ENCODE assay signal across 27 mouse cellular contexts in genomic region chr2:58669114-58669513, GRCm38 (mm10).
A peak's percentile ranks its signal among the peaks of the same experiment; 100 is the strongest.
DNase-seq lines count a peak whose midpoint lies in the region; ATAC-seq and TF ChIP-seq lines count a peak whose summit lies in the region.
"Had no signal": no experiment of that assay in that cellular context is flagged by ENCODE, and none has a peak within 500 bp of the region (broad histone marks: within the 10 kb centered on the region; RNA-seq: fewer than 3 reads in every experiment).

No protein-coding gene starts in this region.

- TF ChIP-seq POLR2A in olfactory bulb, adult 2 months (IDR thresholded peaks at IDR 0.05; ENCODE audit: insufficient read depth, low read depth, low read length) = no peak

- H3K4me2 ChIP-seq in embryonic facial prominence, embryonic 13.5 days = no peak overlapping the region
- H3K4me2 ChIP-seq in hindbrain, embryonic 16.5 days (ENCODE audit: low read length) = no peak overlapping the region
- H3K4me2 ChIP-seq in hindbrain, embryonic 11.5 days (replicated peaks; ENCODE audit: low read depth, low read length) = no peak overlapping the region
- no peak overlapping the region for H3K4me2 ChIP-seq in embryonic facial prominence, embryonic 14.5 days (ENCODE audit: low read depth, low read length)
- H3K4me2 ChIP-seq: kidney, embryonic 15.5 days; limb, embryonic 13.5 days; liver, embryonic 12.5 days; midbrain, embryonic 11.5 days; neural tube, embryonic 12.5 days; stomach, embryonic 15.5 days had no signal

- no peak for DNase-seq in embryonic facial prominence, embryonic 10.5 days (ENCODE audit: low spot score)
- no peak for DNase-seq in hindbrain, embryonic 11.5 days (ENCODE audit: low spot score)
- DNase-seq in embryonic facial prominence, embryonic 14.5 days (ENCODE audit: low spot score) = peak; percentile 65
- DNase-seq in thymus, adult 18-20 months = no peak
- DNase-seq: adrenal gland, postnatal 36 days; cerebellum, adult 2 months; cerebellum, postnatal 14 days; gastrocnemius, postnatal 10 days; kidney, adult 11 months; kidney, postnatal 25 days; liver, postnatal 0 days; lung, postnatal 36 days; right cerebral cortex, postnatal 25 days; thymus, postnatal 25 days had no signal

- peaks cover 4% of the 10 kb centered on the region; the same call in 1 of the 2 replicates for H3K27me3 ChIP-seq in embryonic facial prominence, embryonic 13.5 days
- H3K27me3 ChIP-seq in embryonic facial prominence, embryonic 10.5 days (replicated peaks; ENCODE audit: low read depth, poor library complexity, severe bottlenecking) = no peaks in the 10 kb centered on the region
- H3K27me3 ChIP-seq in hindbrain, embryonic 16.5 days (replicated peaks; ENCODE audit: control insufficient read depth, insufficient read depth, low read length) = no peaks in the 10 kb centered on the region
- no peaks in the 10 kb centered on the region for H3K27me3 ChIP-seq in hindbrain, embryonic 11.5 days (ENCODE audit: control insufficient read depth, insufficient read depth, low read length)
- no peaks in the 10 kb centered on the region for H3K27me3 ChIP-seq in embryonic facial prominence, embryonic 14.5 days (replicated peaks; ENCODE audit: control insufficient read depth, insufficient read depth, low read length)
- H3K27me3 ChIP-seq: kidney, embryonic 15.5 days; limb, embryonic 13.5 days; liver, embryonic 12.5 days; neural tube, embryonic 12.5 days; stomach, embryonic 15.5 days had no signal

- H3K9ac ChIP-seq in embryonic facial prominence, embryonic 13.5 days = no peak overlapping the region
- H3K9ac ChIP-seq in hindbrain, embryonic 16.5 days (ENCODE audit: low read depth, low read length) = no peak overlapping the region
- H3K9ac ChIP-seq in hindbrain, embryonic 11.5 days (ENCODE audit: low read depth, low read length) = no peak overlapping the region
- H3K9ac ChIP-seq in embryonic facial prominence, embryonic 14.5 days (ENCODE audit: low read depth, low read length) = no peak overlapping the region
- H3K9ac ChIP-seq: kidney, embryonic 15.5 days; limb, embryonic 13.5 days; liver, embryonic 12.5 days; liver, postnatal 0 days; neural tube, embryonic 12.5 days; stomach, embryonic 15.5 days had no signal

- H3K4me1 ChIP-seq in embryonic facial prominence, embryonic 13.5 days = peaks cover 11% of the 10 kb centered on the region; the same call in 1 of the 2 replicates
- H3K4me1 ChIP-seq in embryonic facial prominence, embryonic 10.5 days = no peaks in the 10 kb centered on the region
- no peaks in the 10 kb centered on the region for H3K4me1 ChIP-seq in hindbrain, embryonic 16.5 days (ENCODE audit: control insufficient read depth, insufficient read depth, low read depth, low read length)
- no peaks in the 10 kb centered on the region for H3K4me1 ChIP-seq in hindbrain, embryonic 11.5 days (replicated peaks; ENCODE audit: control insufficient read depth, insufficient read depth, low read length)
- H3K4me1 ChIP-seq in embryonic facial prominence, embryonic 14.5 days (ENCODE audit: control insufficient read depth, insufficient read depth, low read length) = no peaks in the 10 kb centered on the region
- H3K4me1 ChIP-seq in olfactory bulb, adult 2 months (ENCODE audit: control insufficient read depth, insufficient read depth, low read length) = peaks cover 7% of the 10 kb centered on the region
- H3K4me1 ChIP-seq: forebrain, embryonic 10.5 days; kidney, embryonic 15.5 days; limb, embryonic 13.5 days; liver, embryonic 12.5 days; neural tube, embryonic 12.5 days; stomach, embryonic 15.5 days had no signal

- H3K36me3 ChIP-seq in embryonic facial prominence, embryonic 13.5 days = no peaks in the 10 kb centered on the region
- H3K36me3 ChIP-seq in embryonic facial prominence, embryonic 10.5 days (replicated peaks) = no peaks in the 10 kb centered on the region
- no peaks in the 10 kb centered on the region for H3K36me3 ChIP-seq in hindbrain, embryonic 16.5 days (ENCODE audit: control insufficient read depth, insufficient read depth, low read length)
- no peaks in the 10 kb centered on the region for H3K36me3 ChIP-seq in hindbrain, embryonic 11.5 days (ENCODE audit: control insufficient read depth, insufficient read depth, low read length)
- H3K36me3 ChIP-seq in embryonic facial prominence, embryonic 14.5 days (ENCODE audit: control insufficient read depth, insufficient read depth, low read length) = no peaks in the 10 kb centered on the region
- H3K36me3 ChIP-seq: forebrain, embryonic 10.5 days; kidney, embryonic 15.5 days; limb, embryonic 13.5 days; liver, embryonic 12.5 days; neural tube, embryonic 12.5 days; stomach, embryonic 15.5 days had no signal

- WGBS in embryonic facial prominence, embryonic 13.5 days = 49% methylated on average over 3 of the region's 3 CpGs
- WGBS in embryonic facial prominence, embryonic 10.5 days = 89% methylated on average over 3 of the region's 3 CpGs
- WGBS in hindbrain, embryonic 16.5 days = 79% methylated on average over 3 of the region's 3 CpGs
- WGBS in hindbrain, embryonic 11.5 days = 93% methylated on average over 3 of the region's 3 CpGs
- 63% methylated on average over 3 of the region's 3 CpGs for WGBS in embryonic facial prominence, embryonic 14.5 days
- 36% methylated on average over 3 of the region's 3 CpGs for WGBS in olfactory bulb, adult 2 months

- peaks cover 8% of the 10 kb centered on the region for H3K9me3 ChIP-seq in embryonic facial prominence, embryonic 13.5 days
- H3K9me3 ChIP-seq in embryonic facial prominence, embryonic 10.5 days = peaks cover 8% of the 10 kb centered on the region; the same call in 1 of the 2 replicates
- H3K9me3 ChIP-seq in hindbrain, embryonic 16.5 days (ENCODE audit: control insufficient read depth, low read length) = peaks cover 7% of the 10 kb centered on the region
- H3K9me3 ChIP-seq in hindbrain, embryonic 11.5 days (ENCODE audit: control insufficient read depth, low read length) = no peaks in the 10 kb centered on the region
- peaks cover 17% of the 10 kb centered on the region for H3K9me3 ChIP-seq in embryonic facial prominence, embryonic 14.5 days (ENCODE audit: control insufficient read depth, low read length)
- H3K9me3 ChIP-seq: stomach, embryonic 15.5 days had no signal

- peak; percentile 44; the same call in 1 of the 2 replicates for ATAC-seq in embryonic facial prominence, embryonic 13.5 days (ENCODE audit: insufficient number of reproducible peaks, insufficient read depth, low FRiP score, low TSS enrichment, low read depth)
- ATAC-seq in hindbrain, embryonic 16.5 days = peak; percentile 34; the same call in 1 of the 2 replicates
- ATAC-seq in hindbrain, embryonic 11.5 days (ENCODE audit: low FRiP score) = no peak
- peak; percentile 30; the same call in 1 of the 2 replicates for ATAC-seq in embryonic facial prominence, embryonic 14.5 days (ENCODE audit: low read depth)
- ATAC-seq: forebrain, embryonic 16.5 days; liver, embryonic 12.5 days; liver, postnatal 0 days; midbrain, embryonic 16.5 days had no signal

- H3K27ac ChIP-seq in embryonic facial prominence, embryonic 13.5 days = no peak overlapping the region
- no peak overlapping the region for H3K27ac ChIP-seq in embryonic facial prominence, embryonic 10.5 days (replicated peaks)
- H3K27ac ChIP-seq in hindbrain, embryonic 16.5 days (ENCODE audit: low read depth, low read length) = no peak overlapping the region
- H3K27ac ChIP-seq in hindbrain, embryonic 11.5 days (ENCODE audit: low read depth, low read length) = no peak overlapping the region
- H3K27ac ChIP-seq in embryonic facial prominence, embryonic 14.5 days (replicated peaks; ENCODE audit: low read depth, low read length) = no peak overlapping the region
- H3K27ac ChIP-seq in olfactory bulb, adult 2 months (ENCODE audit: insufficient read depth, low read depth, low read length) = peak overlapping the region; percentile 62; the same call in 1 of the 2 replicates
- H3K27ac ChIP-seq: forebrain, embryonic 10.5 days; kidney, embryonic 15.5 days; left cerebral cortex, adult 2 months; limb, embryonic 13.5 days; liver, embryonic 12.5 days; neural tube, embryonic 12.5 days; stomach, embryonic 15.5 days had no signal

- TF ChIP-seq CTCF in olfactory bulb, adult 2 months (IDR thresholded peaks at IDR 0.05; ENCODE audit: insufficient read depth, low read depth, low read length) = no peak

- no peak overlapping the region for H3K4me3 ChIP-seq in embryonic facial prominence, embryonic 13.5 days
- H3K4me3 ChIP-seq in embryonic facial prominence, embryonic 10.5 days = no peak overlapping the region
- no peak overlapping the region for H3K4me3 ChIP-seq in hindbrain, embryonic 16.5 days (ENCODE audit: low read length)
- no peak overlapping the region for H3K4me3 ChIP-seq in hindbrain, embryonic 11.5 days (ENCODE audit: low read depth, low read length)
- no peak overlapping the region for H3K4me3 ChIP-seq in embryonic facial prominence, embryonic 14.5 days (ENCODE audit: low read depth, low read length)
- no peak overlapping the region for H3K4me3 ChIP-seq in olfactory bulb, adult 2 months (ENCODE audit: insufficient read depth, low read depth, low read length)
- H3K4me3 ChIP-seq: forebrain, embryonic 10.5 days; kidney, embryonic 15.5 days; left cerebral cortex, adult 2 months; limb, embryonic 13.5 days; liver, embryonic 12.5 days; neural tube, embryonic 12.5 days; stomach, embryonic 15.5 days had no signal
